Mouse (Mus musculus): ENCODE measurements around the gene Slamf6.
"Not testable (repeated sequence)": the region's sequence is repeated elsewhere in the genome, so short reads cannot be mapped to it uniquely, and the experiment has no call there.

Slamf6 gene

GRCm38 (mm10) chr1:171957411-171957810 lies 40.1 kb downstream of the Slamf6 start:
- no peak for DNase-seq

- DNase-seq: no peak
Measured at GRCm38 (mm10) chr1:171960726-171961125, 43.4 kb downstream of the Slamf6 start.

DNA sequence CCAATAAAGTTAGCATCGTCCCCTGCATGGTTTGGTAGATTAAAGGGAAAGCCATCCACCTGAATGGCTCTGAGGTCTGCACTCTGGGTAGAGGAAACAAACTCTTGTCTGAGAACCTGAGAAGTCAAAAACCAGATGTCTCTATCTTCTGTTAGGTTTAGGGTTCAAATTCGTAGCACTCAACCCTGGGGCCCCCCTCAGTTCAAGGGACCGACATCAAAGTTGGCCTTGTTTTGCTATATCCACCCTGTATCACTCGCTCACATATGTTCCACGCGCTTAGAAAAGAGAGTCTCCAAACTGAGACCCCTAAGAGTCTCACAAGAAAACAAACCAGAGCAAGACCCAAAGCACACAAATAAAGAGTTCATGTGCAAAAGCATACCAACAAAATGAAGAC lies 44.4 kb downstream of the Slamf6 start:
- DNase-seq: no peak

DNA sequence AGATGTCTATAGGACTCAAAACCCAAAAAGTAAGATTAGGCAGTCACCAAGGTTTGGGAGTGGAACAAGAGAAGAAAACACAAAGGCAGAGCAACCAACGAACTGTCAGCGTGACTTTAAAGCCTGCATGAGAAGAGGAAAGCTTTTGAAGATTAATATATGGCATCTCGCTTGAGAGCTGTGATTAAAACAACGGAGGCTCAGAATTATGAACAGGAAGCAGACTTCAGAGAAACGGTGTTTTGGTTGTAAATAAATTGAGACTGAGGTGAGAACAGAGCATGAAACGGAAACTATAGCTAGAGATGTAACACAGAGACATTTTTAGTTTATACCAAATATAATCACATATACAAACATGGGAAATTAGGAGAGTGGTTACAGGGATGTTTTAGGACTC lies 46.3 kb downstream of the Slamf6 start:
- DNase-seq: no peak

DNA sequence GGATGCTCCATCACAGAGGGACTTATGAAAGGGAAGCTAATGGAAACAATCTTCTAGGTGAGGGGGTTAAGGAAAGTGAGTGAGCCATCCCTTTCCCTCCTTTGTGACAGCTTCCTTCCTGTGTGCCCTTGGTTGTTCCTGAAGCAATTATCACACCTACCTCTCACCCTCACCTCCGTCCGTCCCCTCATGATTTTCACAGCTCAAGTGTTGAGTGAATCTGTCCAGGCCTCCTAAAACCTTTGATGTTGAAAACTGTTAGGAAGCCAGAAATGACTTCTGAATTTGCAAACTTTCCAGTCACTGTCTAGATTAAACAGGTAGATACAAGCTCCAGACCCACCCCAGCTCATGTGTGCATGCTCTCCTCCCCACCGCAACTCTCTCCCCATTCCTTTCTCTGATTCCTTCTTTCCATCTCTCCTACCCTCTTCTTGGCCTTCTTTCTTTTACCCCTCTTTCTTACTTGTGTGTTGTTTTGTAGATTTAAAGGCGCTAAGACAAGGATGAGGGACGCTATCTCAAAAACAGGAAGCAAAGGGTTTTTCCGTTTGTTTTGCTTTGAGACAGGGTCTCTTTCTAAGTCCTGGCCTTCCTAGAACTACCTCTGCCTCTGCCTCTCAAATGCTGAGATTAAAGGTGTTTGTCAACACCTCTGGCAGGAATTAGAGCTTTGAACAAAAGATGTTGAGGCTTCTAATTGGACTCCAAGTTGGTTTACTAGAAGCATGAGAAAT lies 48.9 kb downstream of the Slamf6 start:
- no peak for DNase-seq

GRCm38 (mm10) chr1:171969221-171969620 lies 51.9 kb downstream of the Slamf6 start:
- DNase-seq: no peak

DNA sequence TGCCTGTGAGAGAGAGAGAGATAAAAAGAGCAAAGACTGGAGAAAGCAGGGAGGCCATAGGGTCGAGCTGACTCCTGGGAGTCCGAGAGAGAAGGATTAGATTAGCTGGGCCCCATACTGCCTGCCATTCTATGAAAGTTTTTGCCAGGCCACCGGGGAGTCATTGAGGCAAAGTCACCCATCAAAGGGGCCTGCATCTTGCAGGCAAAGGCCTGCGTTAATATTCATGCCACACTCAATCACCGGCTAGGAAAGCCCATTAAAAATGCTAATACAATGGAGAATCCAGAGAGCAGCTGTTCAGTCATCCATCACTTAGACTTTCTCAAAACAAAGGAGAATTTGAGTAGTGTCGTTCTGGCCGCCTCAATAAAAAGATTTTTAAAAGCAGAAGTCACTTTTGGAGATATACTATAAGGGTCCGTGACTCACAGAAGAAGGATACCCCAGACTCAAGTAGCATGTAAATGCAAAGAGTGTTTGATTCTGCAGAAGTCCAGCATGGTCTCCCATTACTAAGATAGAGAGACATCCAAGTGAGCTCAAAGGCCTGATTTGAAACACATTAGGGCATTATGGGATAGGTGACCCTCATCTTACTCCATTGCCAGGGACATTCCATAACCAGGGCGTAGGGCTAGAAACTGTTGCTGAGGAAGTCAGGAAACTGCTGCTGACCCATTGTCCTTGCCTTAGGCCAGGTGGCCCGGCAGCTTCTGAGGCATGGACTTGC lies 53.7 kb downstream of the Slamf6 start:
- DNase-seq: no peak

GRCm38 (mm10) chr1:171974361-171974760 lies 57.0 kb downstream of the Slamf6 start:
- DNase-seq: not testable (repeated sequence)

DNA sequence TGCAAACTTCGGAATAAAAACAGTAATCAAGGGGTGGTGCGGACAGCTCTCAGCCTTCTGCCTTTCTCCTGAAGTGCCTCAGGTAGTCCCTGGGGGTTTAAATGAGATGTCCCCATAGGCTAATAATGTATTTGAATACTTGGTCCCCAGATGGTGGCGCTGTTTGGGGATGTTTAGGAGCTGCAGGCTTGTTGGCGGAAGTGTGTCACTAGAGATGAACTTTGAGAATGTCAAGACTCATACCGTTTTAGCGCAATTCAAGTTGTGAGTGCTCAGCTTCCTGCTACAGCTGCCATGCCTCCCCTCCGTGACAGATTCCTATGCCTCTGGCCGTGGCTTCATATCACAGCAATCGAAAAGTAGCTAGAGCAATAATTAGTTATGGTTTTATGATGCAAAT lies 58.1 kb downstream of the Slamf6 start:
- no peak for DNase-seq

DNA sequence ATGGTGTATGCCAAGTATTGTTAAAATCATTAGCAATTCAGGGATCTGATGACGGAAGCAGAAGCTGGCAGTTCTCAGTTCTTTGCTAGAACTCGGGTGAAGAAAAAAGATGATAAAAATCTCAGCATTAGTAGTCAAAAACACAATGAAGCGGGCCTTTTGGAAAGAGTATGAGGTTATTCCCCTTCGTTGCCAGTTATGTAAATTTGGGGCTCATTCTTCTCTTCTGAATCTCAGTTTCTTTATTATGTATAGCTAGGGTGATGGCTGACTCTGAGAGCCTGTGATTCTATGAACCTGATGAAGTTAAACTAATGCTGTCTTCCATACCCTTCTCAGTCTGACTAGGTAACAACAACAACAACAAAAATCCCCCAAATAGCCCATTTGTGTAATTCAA lies 58.5 kb downstream of the Slamf6 start:
- DNase-seq: no peak

- no peak for DNase-seq
Measured at GRCm38 (mm10) chr1:171976826-171977539, 59.7 kb downstream of the Slamf6 start.

DNA sequence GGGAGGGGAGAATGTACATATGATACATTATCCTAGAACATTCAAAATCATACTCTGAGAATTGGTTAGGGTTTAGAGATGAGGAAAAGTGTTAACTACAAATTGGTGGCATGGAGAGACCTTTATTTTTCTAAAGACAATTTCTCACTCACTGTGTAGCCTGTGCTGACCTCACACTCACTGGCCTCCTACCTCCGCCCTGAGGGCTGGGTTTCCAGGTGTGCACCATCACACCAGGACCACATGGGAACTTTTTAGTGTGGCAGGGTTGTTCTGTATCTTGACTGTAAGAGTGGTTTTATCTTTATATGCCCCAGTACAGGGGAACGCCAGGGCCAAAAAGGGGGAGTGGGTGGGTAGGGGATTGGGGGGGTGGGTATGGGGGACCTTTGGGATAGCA lies 60.6 kb downstream of the Slamf6 start:
- no peak for DNase-seq

GRCm38 (mm10) chr1:171979969-171980730 lies 62.8 kb downstream of the Slamf6 start:
- no peak for DNase-seq

DNA sequence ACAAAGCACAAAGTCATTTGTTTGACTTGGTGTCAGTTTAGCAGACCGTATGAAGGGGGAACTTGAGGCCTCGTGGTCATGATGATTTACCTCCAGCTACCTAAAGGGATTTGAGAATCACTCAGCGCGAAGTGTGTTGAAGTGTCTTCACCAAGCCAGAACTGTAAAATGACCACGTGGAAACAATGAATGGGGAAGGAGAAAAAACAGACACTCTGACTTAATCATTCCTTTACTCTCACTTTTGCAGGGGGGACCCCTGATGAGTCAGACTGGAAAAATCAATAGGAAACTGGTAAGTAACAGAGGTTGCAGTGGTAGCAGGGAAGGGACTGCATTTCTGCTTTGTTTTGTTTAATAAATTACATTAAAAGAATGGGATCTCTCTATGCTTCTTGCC lies 64.9 kb downstream of the Slamf6 start:
- no peak for DNase-seq

DNA sequence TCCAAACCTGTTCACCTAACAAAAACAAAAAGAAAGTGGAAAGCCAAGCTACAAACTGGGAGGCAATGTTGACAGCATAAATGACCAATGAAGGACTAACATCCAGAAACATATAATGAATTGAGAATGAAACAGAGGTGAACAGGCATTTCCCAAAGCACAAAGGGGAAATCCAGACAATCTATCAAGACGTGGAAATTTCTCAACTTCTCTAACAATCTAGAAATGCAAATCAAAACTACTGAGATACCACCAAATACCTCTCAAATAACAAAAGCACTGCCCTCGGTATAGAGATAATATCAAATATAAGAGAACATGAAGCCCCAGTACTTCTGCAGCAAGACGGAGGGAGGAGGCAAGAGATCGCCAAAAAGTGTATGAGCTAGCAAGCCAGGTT lies 65.4 kb downstream of the Slamf6 start:
- DNase-seq: no peak

- DNase-seq: no peak
Measured at GRCm38 (mm10) chr1:171983372-171984001, 66.2 kb downstream of the Slamf6 start.

- no peak for DNase-seq
Measured at GRCm38 (mm10) chr1:171984121-171984520, 66.8 kb downstream of the Slamf6 start.

- no peak for DNase-seq
Measured at GRCm38 (mm10) chr1:171991883-171992282, 74.6 kb downstream of the Slamf6 start.

GRCm38 (mm10) chr1:171992901-171993530 lies 75.7 kb downstream of the Slamf6 start:
- no peak for DNase-seq

DNA sequence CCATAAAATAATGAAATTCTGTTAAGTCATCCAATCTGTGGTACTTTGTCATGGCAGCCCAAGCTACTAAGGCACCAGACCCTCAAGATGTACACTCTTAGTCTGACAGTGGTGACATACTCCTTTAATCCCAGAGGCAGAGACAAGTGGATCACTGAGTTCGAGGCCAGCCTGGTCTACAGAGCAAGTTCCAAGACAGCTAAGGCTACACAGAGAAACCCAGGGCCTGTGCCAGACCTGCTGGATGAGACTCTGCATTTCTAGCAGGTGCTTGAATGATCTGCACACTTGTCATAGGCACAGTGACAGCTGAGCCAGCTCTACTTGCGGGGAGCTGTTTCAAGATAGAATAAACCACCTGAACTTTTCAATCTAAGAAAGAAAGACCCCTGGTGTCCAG lies 77.2 kb downstream of the Slamf6 start:
- no peak for DNase-seq

DNA sequence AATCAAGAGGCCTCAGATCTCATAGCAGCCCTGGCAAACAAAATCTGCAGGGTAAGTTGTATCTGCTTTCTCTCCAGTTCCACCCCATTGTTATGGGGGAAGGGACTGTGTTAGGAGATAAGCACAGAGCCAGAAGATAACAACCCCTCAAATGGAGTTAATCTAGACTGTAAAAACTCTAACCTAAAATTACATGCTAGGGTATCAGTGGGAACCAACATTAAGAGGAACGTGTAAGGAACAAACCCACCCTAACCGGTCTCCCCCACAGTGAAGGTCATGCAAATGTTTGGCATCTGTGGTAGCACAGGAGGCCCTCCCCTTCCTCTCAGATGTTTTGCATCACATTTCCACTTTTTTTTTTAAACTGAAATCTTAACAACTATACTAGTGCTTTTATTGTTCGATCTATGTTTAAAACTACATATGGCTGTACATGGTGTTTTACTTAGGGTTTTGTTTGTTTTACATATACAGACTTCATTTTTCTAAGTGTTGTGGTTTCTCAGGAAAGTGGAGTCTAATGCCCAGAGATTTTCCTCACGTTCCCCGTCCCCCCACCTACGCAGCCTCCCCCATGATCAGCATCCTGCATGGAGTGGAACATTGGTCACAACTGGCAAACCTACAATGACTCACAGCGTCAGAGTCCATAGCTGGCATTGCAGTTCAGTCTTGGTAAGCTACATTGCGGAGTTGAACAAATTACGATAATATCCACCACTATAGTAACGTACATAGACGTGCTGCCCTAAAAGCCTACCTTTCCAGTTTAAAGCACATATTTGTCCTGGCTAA lies 77.8 kb downstream of the Slamf6 start:
- DNase-seq: no peak

Data from cerebellum, postnatal 14 days (tissue).